ENCODE assay signal across 7 mouse cellular contexts in genomic region chr7:45798931-45799330, GRCm38 (mm10). TPM values are rescaled to one million over a fixed set of nuclear protein-coding genes. Genes with fewer than 3 reads are reported as not detected.
DNase-seq lines count a peak whose midpoint lies in the region; ATAC-seq and TF ChIP-seq lines count a peak whose summit lies in the region.

No protein-coding gene starts in this region.

- peaks cover 5% of the 10 kb centered on the region for H3K36me3 ChIP-seq in kidney, embryonic 14.5 days (ENCODE audit: control insufficient read depth, insufficient read depth, low read length)
- H3K36me3 ChIP-seq in ES-Bruce4 (ENCODE audit: control insufficient read depth, insufficient read depth, low read length, poor library complexity, severe bottlenecking), result no peaks in the 10 kb centered on the region
- H3K36me3 ChIP-seq in embryonic facial prominence, embryonic 15.5 days, result 0 out of 2 replicates have a peak, but pooled peaks cover 12% of the 10 kb centered on the region
- no peaks in the 10 kb centered on the region for H3K36me3 ChIP-seq in liver, embryonic 16.5 days (ENCODE audit: control insufficient read depth, insufficient read depth)

- no peaks in the 10 kb centered on the region for H3K9me3 ChIP-seq in kidney, embryonic 14.5 days (ENCODE audit: control insufficient read depth, low read length)
- no peaks in the 10 kb centered on the region for H3K9me3 ChIP-seq in ES-Bruce4 (replicated peaks; ENCODE audit: control insufficient read depth, insufficient read depth, low read length, poor library complexity, severe bottlenecking)
- no peaks in the 10 kb centered on the region for H3K9me3 ChIP-seq in embryonic facial prominence, embryonic 15.5 days (replicated peaks)
- no peaks in the 10 kb centered on the region for H3K9me3 ChIP-seq in liver, embryonic 16.5 days (replicated peaks; ENCODE audit: control insufficient read depth, low read length)

- H3K27me3 ChIP-seq in kidney, embryonic 14.5 days (ENCODE audit: control insufficient read depth, insufficient read depth, low read length), result peaks cover 15% of the 10 kb centered on the region; the same call in 1 of the 2 replicates
- no peaks in the 10 kb centered on the region for H3K27me3 ChIP-seq in ES-Bruce4 (ENCODE audit: control insufficient read depth, insufficient read depth, low read length, poor library complexity, severe bottlenecking)
- peaks cover 21% of the 10 kb centered on the region for H3K27me3 ChIP-seq in embryonic facial prominence, embryonic 15.5 days
- peaks cover 49% of the 10 kb centered on the region for H3K27me3 ChIP-seq in liver, embryonic 16.5 days (ENCODE audit: control insufficient read depth, insufficient read depth, low read depth, low read length)

- 58% methylated on average over 7 of the region's 7 CpGs for WGBS in kidney, embryonic 14.5 days
- 54% methylated on average over 7 of the region's 7 CpGs for WGBS in embryonic facial prominence, embryonic 15.5 days
- 36% methylated on average over 7 of the region's 7 CpGs for WGBS in liver, embryonic 16.5 days (ENCODE audit: insufficient replicate concordance)

- TF ChIP-seq CTCF in ES-Bruce4 (IDR thresholded peaks at IDR 0.05; ENCODE audit: low read depth, low read length), result no peak

- peak overlapping the region; percentile 50; the same call in 1 of the 2 replicates for H3K4me3 ChIP-seq in kidney, embryonic 14.5 days (ENCODE audit: low read length)
- H3K4me3 ChIP-seq in ES-Bruce4 (ENCODE audit: low read depth, low read length), result peak overlapping the region; percentile 39
- H3K4me3 ChIP-seq in embryonic facial prominence, embryonic 15.5 days (replicated peaks), result peak overlapping the region; percentile 47
- H3K4me3 ChIP-seq in liver, embryonic 16.5 days (ENCODE audit: low read depth, low read length), result peak overlapping the region; percentile 57

- DNase-seq in kidney, adult 18-20 months, result no peak
- no peak for DNase-seq in Muller cell, postnatal 12 days (ENCODE audit: inconsistent ontology term)
- no peak for DNase-seq in MN1 (ENCODE audit: low spot score)

- no peak for TF ChIP-seq EP300 in ES-Bruce4 (IDR thresholded peaks at IDR 0.05; ENCODE audit: insufficient read depth, low read depth, low read length)

- no peak overlapping the region for H3K9ac ChIP-seq in kidney, embryonic 14.5 days (ENCODE audit: low read depth, low read length)
- H3K9ac ChIP-seq in ES-Bruce4 (ENCODE audit: low read depth, poor library complexity, severe bottlenecking), result peak overlapping the region; percentile 55; the same call in 1 of the 2 replicates
- H3K9ac ChIP-seq in embryonic facial prominence, embryonic 15.5 days, result no peak overlapping the region
- H3K9ac ChIP-seq in liver, embryonic 16.5 days (ENCODE audit: low read depth, low read length), result no peak overlapping the region

- H3K4me1 ChIP-seq in kidney, embryonic 14.5 days (ENCODE audit: control insufficient read depth, insufficient read depth, low read length), result peaks cover 14% of the 10 kb centered on the region; the same call in 1 of the 2 replicates
- H3K4me1 ChIP-seq in ES-Bruce4 (ENCODE audit: control insufficient read depth, insufficient read depth, low read length), result peaks cover 6% of the 10 kb centered on the region
- H3K4me1 ChIP-seq in embryonic facial prominence, embryonic 15.5 days, result peaks cover 30% of the 10 kb centered on the region
- H3K4me1 ChIP-seq in liver, embryonic 16.5 days (ENCODE audit: control insufficient read depth, low read depth, low read length), result peaks cover 38% of the 10 kb centered on the region

- H3K4me2 ChIP-seq in kidney, embryonic 14.5 days (replicated peaks; ENCODE audit: low read depth, low read length), result peak overlapping the region; percentile 95
- peak overlapping the region; percentile 75 for H3K4me2 ChIP-seq in embryonic facial prominence, embryonic 15.5 days (replicated peaks)
- peak overlapping the region; percentile 76 for H3K4me2 ChIP-seq in liver, embryonic 16.5 days (ENCODE audit: low read depth, low read length)

- no peak for TF ChIP-seq POLR2A in ES-Bruce4 (IDR thresholded peaks at IDR 0.05; ENCODE audit: insufficient read depth, low read length)

- ATAC-seq in kidney, embryonic 14.5 days (ENCODE audit: low FRiP score, low TSS enrichment), result no peak
- no peak for ATAC-seq in embryonic facial prominence, embryonic 15.5 days (ENCODE audit: insufficient number of reproducible peaks, low FRiP score, low TSS enrichment, low read depth)
- no peak for ATAC-seq in liver, embryonic 16.5 days (ENCODE audit: low read depth)

- no peak overlapping the region for H3K27ac ChIP-seq in kidney, embryonic 14.5 days (ENCODE audit: low read depth, low read length)
- H3K27ac ChIP-seq in ES-Bruce4 (ENCODE audit: insufficient read depth, low read length), result no peak overlapping the region
- no peak overlapping the region for H3K27ac ChIP-seq in embryonic facial prominence, embryonic 15.5 days (replicated peaks)
- H3K27ac ChIP-seq in liver, embryonic 16.5 days (ENCODE audit: low read length), result no peak overlapping the region

RNA-seq across cellular contexts. Expression of gene Sult2b1, which starts 14.5 kb away (rescaled TPM):
- 3.2 and 3.8 TPM in 2 replicates for polyA plus RNA-seq in kidney, embryonic 14.5 days (2014; fragmentation: Nextera tagmentation; extraction: Ambion mirVana)
- polyA plus RNA-seq in ES-Bruce4 (2011; ENCODE audit: insufficient read depth, insufficient read length, low read depth, missing spikeins), result 5.4 and 6.4 TPM in 2 replicates
- polyA plus RNA-seq in embryonic facial prominence, embryonic 15.5 days (2015; fragmentation: Nextera tagmentation; extraction: Ambion mirVana), result 49.6 and 55.7 TPM in 2 replicates
- 0.08 and 0.22 TPM in 2 replicates for polyA plus RNA-seq in liver, embryonic 16.5 days (2015; fragmentation: Nextera tagmentation; extraction: Ambion mirVana)

RNA-seq across cellular contexts. Expression of gene Lmtk3, which starts 15.4 kb away (rescaled TPM):
- 2.8 and 4.2 TPM in 2 replicates for polyA plus RNA-seq in kidney, embryonic 14.5 days (2014; fragmentation: Nextera tagmentation; extraction: Ambion mirVana)
- 9.6 and 11.3 TPM in 2 replicates for polyA plus RNA-seq in ES-Bruce4 (2011; ENCODE audit: insufficient read depth, insufficient read length, low read depth, missing spikeins)
- polyA plus RNA-seq in embryonic facial prominence, embryonic 15.5 days (2015; fragmentation: Nextera tagmentation; extraction: Ambion mirVana), result 1.9 TPM in 2 replicates
- polyA plus RNA-seq in liver, embryonic 16.5 days (2015; fragmentation: Nextera tagmentation; extraction: Ambion mirVana), result not detected in 2 replicates

RNA-seq across cellular contexts. Expression of gene Cyth2, which starts 15.4 kb away (rescaled TPM):
- polyA plus RNA-seq in kidney, embryonic 14.5 days (2014; fragmentation: Nextera tagmentation; extraction: Ambion mirVana), result 109 and 111 TPM in 2 replicates
- 75.1 and 75.8 TPM in 2 replicates for polyA plus RNA-seq in ES-Bruce4 (2011; ENCODE audit: insufficient read depth, insufficient read length, low read depth, missing spikeins)
- polyA plus RNA-seq in embryonic facial prominence, embryonic 15.5 days (2015; fragmentation: Nextera tagmentation; extraction: Ambion mirVana), result 124 and 129 TPM in 2 replicates
- polyA plus RNA-seq in liver, embryonic 16.5 days (2015; fragmentation: Nextera tagmentation; extraction: Ambion mirVana), result 26.0 and 26.5 TPM in 2 replicates

RNA-seq across cellular contexts. Expression of gene Kcnj14, which starts 25.7 kb away (rescaled TPM):
- 1.2 and 1.3 TPM in 2 replicates for polyA plus RNA-seq in kidney, embryonic 14.5 days (2014; fragmentation: Nextera tagmentation; extraction: Ambion mirVana)
- polyA plus RNA-seq in ES-Bruce4 (2011; ENCODE audit: insufficient read depth, insufficient read length, low read depth, missing spikeins), result 0.75 TPM in 1 of 2 replicates, not detected in the other
- 1.4 and 1.7 TPM in 2 replicates for polyA plus RNA-seq in embryonic facial prominence, embryonic 15.5 days (2015; fragmentation: Nextera tagmentation; extraction: Ambion mirVana)
- polyA plus RNA-seq in liver, embryonic 16.5 days (2015; fragmentation: Nextera tagmentation; extraction: Ambion mirVana), result 0.14 and 0.15 TPM in 2 replicates

RNA-seq across cellular contexts. Expression of gene Grwd1, which starts 31.8 kb away (rescaled TPM):
- 69.5 and 93.5 TPM in 2 replicates for polyA plus RNA-seq in kidney, embryonic 14.5 days (2014; fragmentation: Nextera tagmentation; extraction: Ambion mirVana)
- polyA plus RNA-seq in ES-Bruce4 (2011; ENCODE audit: insufficient read depth, insufficient read length, low read depth, missing spikeins), result 32.3 and 36.3 TPM in 2 replicates
- polyA plus RNA-seq in embryonic facial prominence, embryonic 15.5 days (2015; fragmentation: Nextera tagmentation; extraction: Ambion mirVana), result 57.3 and 58.0 TPM in 2 replicates
- 19.2 and 20.9 TPM in 2 replicates for polyA plus RNA-seq in liver, embryonic 16.5 days (2015; fragmentation: Nextera tagmentation; extraction: Ambion mirVana)
